Mouse (Mus musculus) liver, embryonic 14 days (tissue): ENCODE results near the gene Myh14. TPM values are rescaled to one million over a fixed set of nuclear protein-coding genes. Genes with fewer than 3 reads are reported as not detected.

Experiments
- polyA plus RNA-seq: library from polyadenylated mRNA; depleted of rRNA; stranded (reverse); fragments of >200 nt; gene quantifications from 2 replicates; pipeline ENCODE4 v1.2.3, GENCODE M21; 2012; rRNA removed

Myh14 gene
- polyA plus RNA-seq = 0.08 and 0.23 TPM in 2 replicates

DNA sequence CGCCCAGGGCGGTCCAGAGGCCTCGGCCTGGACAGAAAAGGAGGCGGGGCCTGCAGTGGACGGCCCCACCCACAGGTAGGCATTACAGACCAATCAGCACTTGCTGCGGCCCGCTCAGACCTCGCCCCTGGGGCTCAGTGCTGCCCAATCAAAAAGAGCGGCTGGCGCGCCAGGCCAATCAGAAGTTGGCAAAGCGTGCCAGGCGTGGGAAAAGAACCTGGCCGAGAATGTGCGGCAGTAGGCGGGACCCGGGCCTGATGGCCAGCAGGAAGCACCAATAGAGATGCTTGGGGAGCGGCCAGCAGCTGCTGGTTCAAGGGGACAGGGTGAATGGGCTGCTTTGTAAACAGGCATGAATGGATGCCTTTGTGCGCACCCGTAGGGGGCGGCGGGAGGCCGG lies at the start of gene Myh14:
Gene Myh14 (minus strand): TSS at position 41 of the 400 bp plus-strand sequence.

DNA sequence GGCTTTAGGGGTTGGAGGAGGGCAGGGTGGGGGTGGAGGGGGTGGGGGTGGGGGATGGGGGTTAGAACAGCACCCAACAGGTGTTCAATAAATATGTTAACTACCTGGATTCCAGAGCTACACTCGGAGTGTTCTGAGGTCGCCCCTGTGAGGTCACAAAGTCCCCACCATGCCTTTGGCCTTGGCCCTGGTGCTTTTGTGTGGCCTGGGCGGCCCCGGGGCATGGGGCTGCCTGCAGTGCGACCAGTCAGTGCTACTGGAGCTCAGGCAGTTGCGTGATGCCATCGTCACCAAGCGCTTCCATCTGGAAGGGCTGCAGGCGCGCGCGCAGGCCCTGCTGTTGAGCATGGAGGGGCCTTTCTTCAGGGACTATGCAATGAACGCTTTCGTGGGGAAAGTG lies 37.9 kb upstream of the Myh14 start, which contains the start of gene Izumo2:
Gene Izumo2 (plus strand): TSS at position 169 of the 400 bp plus-strand sequence.

DNA sequence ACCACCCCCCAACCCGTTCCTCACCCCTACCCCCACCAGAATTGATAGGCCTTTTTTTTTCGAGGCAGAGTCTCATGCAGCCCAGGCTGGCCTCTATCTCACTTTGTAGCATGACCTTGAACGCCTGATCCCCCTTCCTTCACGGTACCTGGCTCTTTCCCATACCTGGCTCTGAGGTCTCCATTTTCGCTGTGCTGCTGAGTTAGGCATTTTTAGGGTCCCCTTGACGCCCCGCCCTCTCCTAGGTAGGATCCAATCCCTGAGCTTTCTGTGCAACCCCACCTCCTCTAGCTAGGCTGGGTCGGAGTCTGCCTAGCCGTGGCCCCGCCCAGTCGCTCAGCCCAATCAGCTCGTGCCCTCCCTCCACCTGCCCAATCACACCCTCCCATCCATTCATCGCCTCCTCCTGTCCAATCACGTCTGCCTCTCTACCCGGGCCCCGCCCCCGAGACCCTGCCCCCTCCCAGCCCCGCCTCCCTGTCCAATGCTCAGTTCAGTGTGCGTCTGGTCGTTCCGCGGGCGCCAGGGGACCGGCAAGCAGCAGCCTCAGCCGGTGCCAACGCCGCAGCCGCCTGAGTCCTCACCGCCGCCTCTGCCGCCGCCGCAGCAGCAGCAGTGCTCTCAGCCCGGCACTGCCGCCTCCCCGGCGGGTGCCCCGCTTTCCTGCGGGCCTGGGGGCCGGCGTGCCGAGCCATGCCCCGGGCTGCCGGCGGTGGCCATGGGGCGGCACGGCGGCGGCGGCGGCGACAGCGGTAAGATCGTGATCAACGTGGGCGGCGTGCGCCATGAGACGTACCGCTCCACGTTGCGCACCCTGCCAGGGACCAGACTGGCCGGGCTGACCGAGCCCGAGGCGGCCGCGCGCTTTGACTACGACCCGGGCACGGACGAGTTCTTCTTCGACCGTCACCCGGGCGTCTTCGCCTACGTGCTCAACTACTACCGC lies 80.0 kb downstream of the Myh14 start, which contains the start of gene Kcnc3:
Gene Kcnc3 (plus strand): TSS at position 263 of the 946 bp plus-strand sequence.

DNA sequence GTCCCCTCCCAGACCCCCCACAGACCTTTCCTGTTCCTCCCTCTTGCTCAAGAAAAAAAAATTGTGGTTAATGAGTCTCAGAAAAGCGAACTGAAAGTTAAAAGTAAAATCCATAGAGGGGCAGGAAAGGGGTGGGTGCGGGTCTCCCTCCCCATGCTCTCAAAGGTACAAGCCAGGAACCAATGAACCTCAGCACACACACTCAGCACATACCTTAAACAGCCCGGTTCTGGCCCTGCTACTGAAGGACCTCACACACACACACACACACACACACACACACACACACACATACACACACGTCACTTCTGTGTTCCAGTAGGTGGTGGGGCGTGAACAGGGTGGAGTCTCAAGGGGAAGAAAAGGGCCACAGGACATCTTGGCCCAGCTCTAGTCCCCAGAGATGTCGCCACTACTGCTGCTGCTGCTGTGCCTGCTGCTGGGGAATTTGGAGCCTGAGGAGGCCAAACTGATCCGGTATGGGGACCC lies 98.4 kb downstream of the Myh14 start, which contains the start of gene Napsa:
Gene Napsa (plus strand): TSS at position 168 of the 489 bp plus-strand sequence.

Other genes with a start within 250 kb of the Myh14 start
- 0.02 and 0.09 TPM in 2 replicates for gene Lrrc4b, start 241.8 kb downstream of the Myh14 start, polyA plus RNA-seq
- gene Aspdh, start 205.5 kb downstream of the Myh14 start, polyA plus RNA-seq = 6.9 and 9.4 TPM in 2 replicates
- 183 and 206 TPM in 2 replicates for gene Josd2, start 202.9 kb downstream of the Myh14 start, polyA plus RNA-seq
- 39.1 and 45.1 TPM in 2 replicates for gene Emc10, start 174.3 kb downstream of the Myh14 start, polyA plus RNA-seq
- gene Fam71e1, start 174.3 kb downstream of the Myh14 start, polyA plus RNA-seq = 1.5 and 1.6 TPM in 2 replicates
- 0.01 TPM in 1 of 2 replicates, not detected in the other for gene Mybpc2, start 146.2 kb downstream of the Myh14 start, polyA plus RNA-seq
- 0.14 and 0.18 TPM in 2 replicates for gene Spib, start 138.8 kb downstream of the Myh14 start, polyA plus RNA-seq
- gene Pold1, start 122.0 kb downstream of the Myh14 start, polyA plus RNA-seq = 44.8 and 45.0 TPM in 2 replicates
- gene Nr1h2, start 116.9 kb downstream of the Myh14 start, polyA plus RNA-seq = 27.6 and 31.6 TPM in 2 replicates
- gene Napsa, start 98.5 kb downstream of the Myh14 start, polyA plus RNA-seq = 3.9 and 5.2 TPM in 2 replicates
- gene Kcnc3, start 80.2 kb downstream of the Myh14 start, polyA plus RNA-seq = 0.16 and 0.24 TPM in 2 replicates
- not detected in 2 replicates for gene Izumo2, start 37.9 kb upstream of the Myh14 start, polyA plus RNA-seq
- 20.0 and 23.5 TPM in 2 replicates for gene Vrk3, start 77.6 kb upstream of the Myh14 start, polyA plus RNA-seq
- 0.95 and 1.0 TPM in 2 replicates for gene Zfp473, start 80.2 kb upstream of the Myh14 start, polyA plus RNA-seq
- 41.2 and 48.8 TPM in 2 replicates for gene Nup62, start 145.2 kb upstream of the Myh14 start, polyA plus RNA-seq
- gene Il4i1, start 145.5 kb upstream of the Myh14 start, polyA plus RNA-seq = 0.40 and 0.41 TPM in 2 replicates
- gene Atf5, start 145.8 kb upstream of the Myh14 start, polyA plus RNA-seq = 27.2 and 29.9 TPM in 2 replicates
- 22.9 and 23.0 TPM in 2 replicates for gene Akt1s1, start 178.1 kb upstream of the Myh14 start, polyA plus RNA-seq
- gene Tbc1d17, start 178.2 kb upstream of the Myh14 start, polyA plus RNA-seq = 14.0 and 15.9 TPM in 2 replicates
- gene Pnkp, start 186.3 kb upstream of the Myh14 start, polyA plus RNA-seq = 13.6 and 14.4 TPM in 2 replicates
- 43.8 and 45.4 TPM in 2 replicates for gene Ptov1, start 198.9 kb upstream of the Myh14 start, polyA plus RNA-seq
- 25.1 and 29.4 TPM in 2 replicates for gene Med25, start 221.9 kb upstream of the Myh14 start, polyA plus RNA-seq
- gene Fuz, start 225.2 kb upstream of the Myh14 start, polyA plus RNA-seq = 4.5 and 5.3 TPM in 2 replicates